Mouse (Mus musculus) neural tube, embryonic 15.5 days (tissue): ENCODE results near the gene Hbb-bh2. TPM values are rescaled to one million over a fixed set of nuclear protein-coding genes. Genes with fewer than 3 reads are reported as not detected.
"Not testable (repeated sequence)": the region's sequence is repeated elsewhere in the genome, so short reads cannot be mapped to it uniquely, and the experiment has no call there.

Source experiments
- ATAC-seq: fragments of 200-750 bp; cut with Nextera tagmentation; 2 replicates; pipeline ENCODE4 v1.8.0; 2017; ENCODE audit warnings: mild to moderate bottlenecking, moderate TSS enrichment, moderate library complexity; ENCODE audit not compliant: low FRiP score
- H3K27ac ChIP-seq: fragments of 300-500 bp; sonication (generic); replicated peaks from 2 replicates; pipeline ENCODE4 v1.5.1; 2015; ENCODE audit warnings: mild to moderate bottlenecking, inconsistent platforms
- H3K27me3 ChIP-seq: fragments of 300-500 bp; sonication (generic); replicated peaks from 2 replicates; pipeline ENCODE4 v1.6.1; 2015; ENCODE audit warnings: inconsistent platforms
- H3K36me3 ChIP-seq: fragments of 300-500 bp; sonication (generic); 2 replicates; pipeline ENCODE4 v1.6.1; 2015; ENCODE audit warnings: inconsistent platforms
- H3K4me1 ChIP-seq: fragments of 300-500 bp; sonication (generic); 2 replicates; pipeline ENCODE4 v1.6.1; 2015; ENCODE audit warnings: inconsistent platforms
- H3K4me2 ChIP-seq: fragments of 300-500 bp; sonication (generic); 2 replicates; pipeline ENCODE4 v1.6.1; 2015; ENCODE audit warnings: inconsistent platforms, mild to moderate bottlenecking, moderate library complexity
- H3K4me3 ChIP-seq: fragments of 300-500 bp; sonication (generic); replicated peaks from 2 replicates; pipeline ENCODE4 v1.5.1; 2015; ENCODE audit warnings: mild to moderate bottlenecking, inconsistent platforms
- H3K9ac ChIP-seq: fragments of 300-500 bp; sonication (generic); replicated peaks from 2 replicates; pipeline ENCODE4 v1.6.1; 2015; ENCODE audit warnings: mild to moderate bottlenecking, inconsistent platforms
- H3K9me3 ChIP-seq: fragments of 300-500 bp; sonication (generic); replicated peaks from 2 replicates; pipeline ENCODE4 v1.6.1; 2016; ENCODE audit warnings: inconsistent platforms
- WGBS: fragments of 180-500 bp; shearing (Covaris S2); methylation state at CpG from one replicate; pipeline ENCODE4 v1.1.7; 2015; ENCODE audit warnings: mixed read lengths; 5-methylcytosine and 5-hydroxymethylcytosine counted together
- polyA plus RNA-seq: library from polyadenylated mRNA; unstranded; fragments of >200 nt; fragmentation: Nextera tagmentation; extraction: Ambion mirVana; gene quantifications from 2 replicates; pipeline ENCODE4 v1.2.1, GENCODE M21; 2015

The Hbb-bh2 gene
- polyA plus RNA-seq, 1 experiment from 2014 or later: not detected

DNA sequence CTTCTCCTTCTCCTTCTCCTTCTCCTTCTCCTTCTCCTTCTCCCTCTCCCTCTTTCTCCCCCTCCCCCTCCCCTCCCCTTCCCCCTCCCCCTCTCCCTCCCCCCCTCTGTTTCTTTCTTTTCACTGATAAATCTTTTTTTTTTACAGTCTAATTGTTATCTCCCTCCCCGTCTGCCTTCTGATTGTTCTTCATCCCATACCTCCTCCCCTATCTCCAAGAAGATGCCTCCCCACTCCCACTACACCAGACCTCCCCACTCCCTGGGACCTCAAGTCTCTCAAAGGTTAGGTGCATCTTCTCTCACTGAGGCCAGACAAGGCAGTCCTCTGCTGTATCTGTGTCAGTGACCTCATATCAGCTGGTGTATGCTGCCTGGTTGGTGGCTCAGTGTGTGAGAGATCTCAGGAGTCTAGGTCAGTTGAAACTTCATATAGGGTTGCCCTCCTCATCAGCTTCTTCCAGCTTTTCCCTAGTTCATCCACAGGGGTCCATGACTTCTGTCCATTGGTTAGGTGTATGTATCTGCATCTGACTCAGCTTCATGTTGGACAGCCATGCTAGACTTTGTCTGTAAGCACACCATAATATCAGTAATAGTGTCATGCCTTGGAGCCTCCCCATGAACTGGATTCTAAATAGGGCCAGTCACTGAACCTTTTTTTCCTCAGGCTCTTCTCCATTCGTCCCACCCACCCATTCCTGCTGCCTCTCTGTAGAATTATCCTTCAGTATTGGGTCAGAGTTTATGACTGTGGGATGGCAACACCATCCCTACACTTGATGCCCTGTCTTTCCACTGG is 4.4 kb upstream of the Hbb-bh2 start:
- no peak for ATAC-seq
- H3K9ac ChIP-seq: no peak overlapping the region
- H3K27ac ChIP-seq: no peak overlapping the region
- WGBS: 63% methylated on average over 2 of the region's 2 CpGs
- no peaks in the 10 kb centered on the region for H3K27me3 ChIP-seq
- H3K9me3 ChIP-seq: no peaks in the 10 kb centered on the region
- no peak overlapping the region for H3K4me2 ChIP-seq
- no peaks in the 10 kb centered on the region for H3K4me1 ChIP-seq
- H3K4me3 ChIP-seq: no peak overlapping the region
- no peaks in the 10 kb centered on the region for H3K36me3 ChIP-seq

DNA sequence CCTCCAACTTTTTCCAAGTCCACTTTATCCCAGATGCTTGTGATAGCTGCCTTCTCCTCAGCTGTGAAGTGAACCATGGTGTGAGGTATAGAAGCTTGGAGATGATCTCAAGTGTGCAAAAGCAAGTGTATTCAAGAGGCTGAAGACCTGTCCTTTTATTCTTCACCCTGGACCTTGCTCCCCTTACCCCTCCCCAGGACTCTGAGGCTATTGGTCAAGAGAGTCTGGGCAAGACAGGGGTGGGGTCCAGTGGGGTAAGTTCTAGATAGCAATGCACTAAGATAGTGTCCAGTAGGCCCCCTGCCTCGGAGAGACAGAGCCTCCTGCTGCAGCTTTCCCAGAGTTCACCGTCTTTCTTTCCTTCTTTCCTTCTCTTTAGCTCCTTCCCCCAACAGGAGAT is 2.7 kb upstream of the Hbb-bh2 start, which contains the start of gene Hbb-bh1:
Gene Hbb-bh1, minus strand, starts transcription at position 131 of the 400 bp plus-strand sequence.
- Histone ChIP-seq H3K27me3 (no peaks in the 10 kb centered on the region), H3K4me2 (no peak within 1 kb of the TSS), H3K9me3 (no peaks in the 10 kb centered on the region), H3K27ac (no peak within 1 kb of the TSS), H3K4me1 (no peaks in the 10 kb centered on the region), H3K36me3 (no peaks in the 10 kb centered on the region), H3K9ac (no peak within 1 kb of the TSS), H3K4me3 (no peak within 1 kb of the TSS)
- ATAC-seq: no peak
- 87% methylated on average over 2 of the region's 2 CpGs for WGBS

DNA sequence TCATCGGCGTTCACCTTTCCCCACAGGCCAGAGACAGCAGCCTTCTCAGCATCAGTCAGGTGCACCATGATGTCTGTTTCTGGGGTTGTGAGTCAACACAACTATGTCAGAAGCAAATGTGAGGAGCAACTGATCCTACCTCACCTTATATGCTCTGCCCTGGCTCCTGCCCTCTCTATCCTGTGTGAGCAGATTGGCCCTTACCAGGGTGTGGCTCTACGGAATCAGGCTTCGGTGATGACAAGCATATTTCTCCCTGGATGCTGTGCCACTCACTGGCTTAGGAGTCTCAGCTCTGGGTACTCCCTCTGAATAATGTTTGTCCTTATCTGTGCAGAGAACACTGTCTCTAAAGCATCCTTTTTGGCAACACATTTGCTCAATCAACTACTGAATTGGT is 12.5 kb downstream of the Hbb-bh2 start, which contains the start of gene Hbb-bs:
Gene Hbb-bs, minus strand, starts transcription at position 289 of the 400 bp plus-strand sequence.
- no peak within 1 kb of the TSS for H3K27ac ChIP-seq
- 94% methylated on average over 4 of the region's 4 CpGs for WGBS
- no peak within 1 kb of the TSS for H3K9ac ChIP-seq

DNA sequence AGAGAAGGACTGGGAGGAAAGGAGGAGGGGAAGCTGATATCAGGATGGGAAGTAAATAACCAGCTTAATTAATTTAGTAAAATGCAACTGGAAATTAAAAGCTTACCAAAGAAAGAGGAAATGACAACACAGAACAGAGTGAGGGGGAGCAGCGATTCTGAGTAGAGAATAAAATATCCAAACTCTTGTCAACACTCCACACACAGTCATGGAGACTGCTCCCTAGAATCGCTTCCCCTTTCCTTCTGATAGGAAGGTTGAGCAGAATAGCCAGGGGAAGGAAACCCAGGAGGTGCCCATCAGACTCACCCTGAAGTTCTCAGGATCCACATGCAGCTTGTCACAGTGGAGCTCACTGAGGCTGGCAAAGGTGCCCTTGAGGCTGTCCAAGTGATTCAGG is 13.2 kb downstream of the Hbb-bh2 start:
- H3K4me1 ChIP-seq, H3K27me3 ChIP-seq, H3K27ac ChIP-seq, H3K4me2 ChIP-seq, H3K9ac ChIP-seq, ATAC-seq, H3K36me3 ChIP-seq, H3K9me3 ChIP-seq, H3K4me3 ChIP-seq: not testable (repeated sequence)
- WGBS: no CpG with 5 or more reads among the region's 2 CpGs

More for the DNA sequence above, 12.5 kb downstream of the Hbb-bh2 start, which contains the start of gene Hbb-bs:
- Histone ChIP-seq H3K36me3 (no peaks in the 10 kb centered on the region), H3K27me3 (no peaks in the 10 kb centered on the region), H3K4me2 (no peak within 1 kb of the TSS), H3K9me3 (no peaks in the 10 kb centered on the region), H3K4me3 (no peak within 1 kb of the TSS), H3K4me1 (no peaks in the 10 kb centered on the region)
- ATAC-seq: no peak

DNA sequence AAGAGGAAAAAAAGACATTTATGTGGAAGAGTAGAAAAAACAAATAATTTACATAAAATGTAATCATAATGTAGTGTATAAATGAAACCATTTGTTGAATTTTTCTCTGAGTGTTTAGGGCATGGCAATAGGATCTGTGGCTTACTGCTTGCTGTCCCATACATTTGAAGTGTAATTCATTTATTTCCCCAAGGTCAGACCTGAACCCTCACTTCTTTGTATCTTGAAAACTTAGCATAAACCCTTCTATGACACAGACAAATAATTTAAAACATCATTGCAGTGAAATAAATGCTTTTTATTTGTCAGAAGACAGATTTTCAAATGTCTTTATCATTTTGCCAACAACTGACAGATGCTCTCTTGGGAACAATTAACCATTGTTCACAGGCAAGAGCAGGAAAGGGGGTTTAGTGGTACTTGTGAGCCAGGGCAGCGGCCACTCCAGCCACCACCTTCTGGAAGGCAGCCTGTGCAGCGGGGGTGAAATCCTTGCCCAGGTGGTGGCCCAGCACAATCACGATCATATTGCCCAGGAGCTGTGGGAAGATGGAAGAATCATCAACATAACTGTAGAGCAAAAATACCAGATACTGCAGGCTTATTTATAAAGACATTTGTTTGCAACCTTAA is 13.9 kb downstream of the Hbb-bh2 start:
- H3K27ac ChIP-seq: no peak overlapping the region
- H3K27me3 ChIP-seq: no peaks in the 10 kb centered on the region
- H3K4me2 ChIP-seq: no peak overlapping the region
- ATAC-seq: no peak
- 72% methylated on average over 3 of the region's 3 CpGs for WGBS
- no peaks in the 10 kb centered on the region for H3K9me3 ChIP-seq
- no peaks in the 10 kb centered on the region for H3K4me1 ChIP-seq
- no peak overlapping the region for H3K4me3 ChIP-seq
- H3K9ac ChIP-seq: no peak overlapping the region
- no peaks in the 10 kb centered on the region for H3K36me3 ChIP-seq

DNA sequence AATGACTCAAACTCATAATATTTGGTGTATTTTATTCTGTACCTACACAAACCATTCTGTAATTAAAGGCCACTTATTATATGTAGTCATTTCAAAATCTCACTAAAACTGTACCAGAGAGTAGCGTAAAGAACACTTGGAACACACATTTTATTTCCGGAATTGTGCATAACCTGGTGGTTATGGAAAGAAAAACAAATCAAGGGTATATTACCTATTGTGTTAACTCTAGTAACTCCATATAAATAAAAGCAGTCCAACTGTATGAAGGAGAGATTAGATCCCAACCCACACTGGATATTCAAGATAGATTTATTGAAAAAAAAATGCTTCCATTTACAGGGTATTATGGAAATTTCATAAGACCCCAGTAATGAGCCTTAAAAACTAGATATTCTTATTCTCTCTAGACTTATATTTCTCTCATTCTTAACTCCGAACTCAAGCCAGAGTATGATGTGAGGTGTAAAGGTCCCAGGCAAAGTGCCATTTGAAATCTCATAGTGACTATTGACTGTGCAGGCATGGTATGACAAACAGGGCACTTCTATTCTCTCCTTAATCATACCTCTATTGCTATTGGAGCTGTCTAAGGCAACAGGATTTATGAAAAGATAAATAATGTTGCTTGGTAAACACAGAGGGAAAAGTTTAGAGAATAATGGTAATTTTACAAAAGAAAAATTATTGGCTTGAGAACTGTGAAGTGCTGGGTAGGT is 14.6 kb downstream of the Hbb-bh2 start:
- Histone ChIP-seq H3K36me3 (no peaks in the 10 kb centered on the region), H3K9ac (no peak overlapping the region), H3K4me1 (no peaks in the 10 kb centered on the region), H3K27ac (no peak overlapping the region), H3K4me3 (no peak overlapping the region), H3K4me2 (no peak overlapping the region), H3K9me3 (no peaks in the 10 kb centered on the region), H3K27me3 (no peaks in the 10 kb centered on the region)
- 89% methylated on average over 3 of the region's 3 CpGs for WGBS
- ATAC-seq: no peak

DNA sequence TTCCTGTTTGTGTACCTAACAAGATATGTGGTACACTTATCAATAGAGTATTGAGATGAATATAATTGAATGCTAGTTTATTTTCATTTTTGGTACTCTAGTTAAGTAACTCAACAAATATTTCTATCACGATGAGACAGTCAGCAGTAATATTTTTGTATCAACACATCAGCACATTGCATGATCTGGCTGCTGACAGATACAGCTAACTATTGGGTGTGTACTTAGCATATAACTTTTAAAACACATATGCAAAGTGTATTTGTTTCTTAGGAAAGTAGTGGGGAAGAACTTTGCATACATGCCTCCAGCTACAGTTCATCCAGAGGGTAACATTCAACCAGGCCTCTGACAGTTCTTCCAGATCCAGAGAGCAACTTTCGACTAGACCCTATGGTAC is 15.7 kb downstream of the Hbb-bh2 start:
- H3K9me3 ChIP-seq: no peaks in the 10 kb centered on the region
- H3K4me3 ChIP-seq: no peak overlapping the region
- H3K4me1 ChIP-seq: no peaks in the 10 kb centered on the region
- WGBS: 85% methylated on average over 2 of the region's 2 CpGs
- no peak overlapping the region for H3K27ac ChIP-seq
- ATAC-seq: no peak
- H3K4me2 ChIP-seq: no peak overlapping the region
- no peaks in the 10 kb centered on the region for H3K27me3 ChIP-seq
- no peak overlapping the region for H3K9ac ChIP-seq
- H3K36me3 ChIP-seq: no peaks in the 10 kb centered on the region

DNA sequence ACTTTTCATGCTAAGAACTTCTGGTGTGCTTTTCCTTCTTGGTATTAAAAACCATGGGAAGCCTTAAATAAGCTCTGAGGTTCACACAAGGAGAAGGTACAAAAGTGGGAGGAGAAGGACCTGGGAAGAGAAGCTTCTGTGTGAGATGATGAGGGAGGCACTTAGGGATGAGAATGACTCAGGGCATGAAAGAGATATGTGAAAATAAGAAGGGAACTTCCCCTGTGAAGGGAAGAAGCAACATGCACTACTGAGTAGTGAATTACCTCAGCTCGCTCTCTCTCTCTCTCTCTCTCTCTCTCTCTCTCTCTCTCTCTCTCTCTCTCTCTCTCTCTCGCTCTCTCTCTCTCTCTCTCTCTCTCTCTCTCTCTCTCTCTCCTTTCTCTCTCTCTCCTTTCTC is 25.2 kb downstream of the Hbb-bh2 start:
- not testable (repeated sequence) for H3K4me1 ChIP-seq, H3K4me3 ChIP-seq, H3K9ac ChIP-seq, ATAC-seq, H3K4me2 ChIP-seq, H3K27me3 ChIP-seq, H3K9me3 ChIP-seq, H3K27ac ChIP-seq, H3K36me3 ChIP-seq
- WGBS: 82% methylated on average over 1 of the region's 2 CpGs

DNA sequence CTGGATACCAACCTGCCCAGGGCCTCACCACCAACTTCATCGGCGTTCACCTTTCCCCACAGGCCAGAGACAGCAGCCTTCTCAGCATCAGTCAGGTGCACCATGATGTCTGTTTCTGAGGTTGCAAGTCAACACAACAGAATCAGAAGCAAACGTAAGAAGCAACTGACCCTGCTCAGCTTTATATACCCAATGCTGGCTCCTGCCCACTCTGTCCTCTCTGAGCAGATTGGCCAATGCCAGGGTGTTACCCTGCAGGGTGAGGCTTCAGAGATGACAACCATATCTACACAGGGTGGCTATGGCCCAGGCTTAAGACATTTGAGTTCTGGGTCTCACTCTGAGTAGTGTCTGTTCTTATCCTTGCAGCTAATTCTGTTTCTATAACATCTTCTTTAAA is 26.6 kb downstream of the Hbb-bh2 start, which contains the start of gene Hbb-bt:
Gene Hbb-bt, minus strand, starts transcription at position 231 of the 400 bp plus-strand sequence.
- no peak within 1 kb of the TSS for H3K4me2 ChIP-seq
- H3K9ac ChIP-seq: no peak within 1 kb of the TSS
- WGBS: 93% methylated on average over 3 of the region's 3 CpGs
- H3K27ac ChIP-seq: no peak within 1 kb of the TSS
- ATAC-seq: no peak; the same call in 1 of the 2 replicates
- no peak within 1 kb of the TSS for H3K4me3 ChIP-seq
- no peaks in the 10 kb centered on the region for H3K27me3 ChIP-seq
- H3K36me3 ChIP-seq: no peaks in the 10 kb centered on the region
- H3K4me1 ChIP-seq: no peaks in the 10 kb centered on the region
- no peaks in the 10 kb centered on the region for H3K9me3 ChIP-seq

DNA sequence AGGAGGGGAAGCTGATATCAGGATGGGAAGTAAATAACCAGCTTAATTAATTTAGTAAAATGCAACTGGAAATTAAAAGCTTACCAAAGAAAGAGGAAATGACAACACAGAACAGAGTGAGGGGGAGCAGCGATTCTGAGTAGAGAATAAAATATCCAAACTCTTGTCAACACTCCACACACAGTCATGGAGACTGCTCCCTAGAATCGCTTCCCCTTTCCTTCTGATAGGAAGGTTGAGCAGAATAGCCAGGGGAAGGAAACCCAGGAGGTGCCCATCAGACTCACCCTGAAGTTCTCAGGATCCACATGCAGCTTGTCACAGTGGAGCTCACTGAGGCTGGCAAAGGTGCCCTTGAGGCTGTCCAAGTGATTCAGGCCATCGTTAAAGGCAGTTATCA is 27.2 kb downstream of the Hbb-bh2 start:
- ATAC-seq, H3K27ac ChIP-seq, H3K4me3 ChIP-seq, H3K27me3 ChIP-seq, H3K36me3 ChIP-seq, H3K4me1 ChIP-seq, H3K4me2 ChIP-seq, H3K9ac ChIP-seq, H3K9me3 ChIP-seq: not testable (repeated sequence)
- no CpG with 5 or more reads among the region's 3 CpGs for WGBS

DNA sequence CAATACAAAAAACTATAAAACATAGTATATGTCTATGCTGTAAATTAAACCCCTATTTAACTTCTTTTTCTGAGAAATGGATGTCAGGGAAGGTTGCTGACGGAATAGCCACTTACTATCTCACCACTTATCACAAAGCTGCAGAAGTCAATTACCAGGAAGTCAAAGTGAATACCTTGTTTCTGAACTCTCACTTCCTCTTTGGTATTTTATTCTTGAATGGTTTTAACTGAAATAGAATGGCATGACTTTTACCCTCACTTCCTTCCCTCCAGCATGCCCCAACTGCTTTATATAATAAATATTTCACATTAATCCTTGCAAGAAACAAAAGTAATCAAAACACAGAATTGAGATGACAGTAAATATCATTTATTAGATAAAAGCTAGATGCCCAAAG is 28.1 kb downstream of the Hbb-bh2 start:
- no peaks in the 10 kb centered on the region for H3K27me3 ChIP-seq
- no peak overlapping the region for H3K9ac ChIP-seq
- WGBS: 84% methylated on average over 1 of the region's 1 CpGs
- ATAC-seq: no peak
- H3K4me3 ChIP-seq: no peak overlapping the region
- H3K27ac ChIP-seq: no peak overlapping the region
- no peak overlapping the region for H3K4me2 ChIP-seq
- no peaks in the 10 kb centered on the region for H3K36me3 ChIP-seq
- no peaks in the 10 kb centered on the region for H3K9me3 ChIP-seq
- H3K4me1 ChIP-seq: no peaks in the 10 kb centered on the region
